Mouse (Mus musculus): ENCODE results near the gene Vps37b.
"Not testable (repeated sequence)": the region's sequence is repeated elsewhere in the genome, so short reads cannot be mapped to it uniquely, and the experiment has no call there.

Vps37b gene

GRCm38 (mm10) chr5:124032001-124032508, at the start of gene Vps37b:
Gene Vps37b, minus strand, starts transcription at chr5:124032270.
- DNase-seq (ENCODE audit: low read depth, low spot score): peak; percentile 86

DNA sequence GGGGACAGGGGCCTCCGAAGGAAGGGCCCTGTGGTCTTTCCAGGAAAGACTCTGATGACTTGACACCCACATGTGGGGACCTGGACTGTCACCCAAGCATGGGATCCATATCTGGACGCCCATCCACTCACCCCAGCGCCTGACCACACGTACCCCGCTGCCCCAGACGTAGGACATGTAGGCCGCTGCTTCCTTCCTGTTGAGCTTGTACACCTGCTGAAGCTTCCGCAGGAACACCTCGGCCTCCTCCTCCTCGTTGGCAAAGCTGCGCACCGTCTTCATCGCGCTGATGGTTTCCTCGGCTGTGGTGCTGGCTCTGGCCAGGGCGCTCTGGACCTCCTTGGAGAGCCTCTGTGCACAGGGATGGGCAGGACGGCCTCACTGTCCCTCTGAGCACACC, 47.8 kb upstream of the Vps37b start:
- DNase-seq (ENCODE audit: low read depth, low spot score): no peak

DNA sequence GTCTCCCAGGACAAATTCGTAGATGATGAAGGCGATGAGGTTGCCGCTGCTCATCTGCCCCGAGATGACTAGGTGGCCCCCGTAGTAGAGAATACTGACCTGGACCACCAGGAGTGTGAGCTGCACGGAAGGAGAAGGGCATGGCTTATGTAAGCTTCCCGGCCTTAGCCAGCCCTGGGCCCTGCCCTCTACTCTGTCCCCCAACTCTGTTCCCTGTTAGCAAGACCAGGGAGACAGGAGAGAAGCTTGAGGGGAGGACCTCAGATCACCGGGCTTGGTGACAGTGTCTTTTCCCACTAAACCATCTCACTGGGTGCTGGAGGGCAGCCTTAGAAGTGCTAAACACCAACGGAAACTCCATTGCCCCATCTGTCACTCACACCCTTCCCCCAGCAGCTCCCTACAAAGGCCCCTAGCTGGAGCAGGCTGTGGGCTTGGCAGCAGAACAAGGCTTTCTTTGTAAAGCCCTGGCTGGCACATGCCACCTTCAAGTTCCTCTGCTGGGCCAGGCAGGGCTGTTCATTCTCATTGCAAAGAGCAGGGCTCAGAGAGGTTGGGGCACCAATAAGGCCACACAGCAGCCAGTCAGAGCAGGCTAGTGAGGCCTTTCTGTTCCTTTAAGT, 46.8 kb upstream of the Vps37b start:
- peak; percentile 46 for DNase-seq (ENCODE audit: low read depth, low spot score)

DNA sequence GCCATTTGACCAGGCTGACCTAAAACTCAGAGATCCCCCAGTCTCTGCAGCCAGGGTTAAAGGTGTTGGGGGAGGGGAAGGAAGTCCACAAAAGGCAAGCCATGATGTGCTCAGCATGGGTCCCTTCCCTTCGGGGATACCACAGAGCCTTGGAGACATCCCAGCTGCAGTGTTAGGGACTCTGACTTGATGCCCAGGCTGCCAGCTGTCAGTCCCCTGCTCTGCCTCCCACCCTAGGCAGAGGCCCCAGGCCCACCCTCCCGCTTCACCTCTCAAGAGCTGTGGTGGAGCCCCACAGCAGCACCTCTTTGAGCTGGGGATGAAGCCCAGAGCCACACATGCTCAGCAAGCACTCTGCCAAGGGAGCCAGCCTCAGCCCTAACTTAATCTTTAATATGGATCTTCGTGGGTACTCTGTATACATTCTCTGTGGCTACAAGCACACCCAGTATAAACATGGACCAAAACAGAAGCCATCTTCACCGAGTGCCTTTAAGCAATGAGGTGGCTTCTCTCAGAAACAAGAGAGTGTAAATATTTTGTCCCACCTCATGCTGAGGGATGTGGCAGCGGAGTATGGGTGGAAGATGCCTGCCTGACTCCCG, 45.9 kb upstream of the Vps37b start:
- DNase-seq (ENCODE audit: low read depth, low spot score): no peak

- no peak for DNase-seq (ENCODE audit: low read depth, low spot score)
Observed at GRCm38 (mm10) chr5:124077241-124077640, 45.2 kb upstream of the Vps37b start.

DNA sequence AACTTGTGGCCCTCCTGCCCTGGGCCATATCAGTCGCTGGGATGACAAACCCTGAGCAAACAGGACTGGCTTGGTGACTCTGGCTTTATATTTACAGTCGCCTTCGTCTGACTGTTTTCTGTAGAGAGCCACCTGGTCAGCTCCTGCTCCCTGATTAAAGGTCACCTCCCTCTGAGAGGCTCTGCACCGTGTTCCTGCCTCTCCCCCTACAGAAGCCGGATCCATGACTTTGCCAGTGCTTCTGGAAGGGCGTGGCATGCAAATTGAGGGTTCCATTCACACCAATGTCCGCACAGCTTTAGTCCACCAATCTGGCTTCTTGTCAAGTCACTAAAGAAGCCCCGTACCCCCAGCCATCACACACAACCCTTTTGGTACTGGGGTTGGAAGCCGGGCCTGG, 44.5 kb upstream of the Vps37b start:
- DNase-seq (ENCODE audit: low read depth, low spot score): no peak

GRCm38 (mm10) chr5:124075716-124076115, 43.6 kb upstream of the Vps37b start:
- no peak for DNase-seq (ENCODE audit: low read depth, low spot score)

GRCm38 (mm10) chr5:124074845-124075307, 42.8 kb upstream of the Vps37b start:
- DNase-seq (ENCODE audit: low read depth, low spot score): no peak

- DNase-seq (ENCODE audit: low read depth, low spot score): no peak
Observed at GRCm38 (mm10) chr5:124073682-124074081, 41.6 kb upstream of the Vps37b start.

- no peak for DNase-seq (ENCODE audit: low read depth, low spot score)
Observed at GRCm38 (mm10) chr5:124069657-124070056, 37.6 kb upstream of the Vps37b start.

DNA sequence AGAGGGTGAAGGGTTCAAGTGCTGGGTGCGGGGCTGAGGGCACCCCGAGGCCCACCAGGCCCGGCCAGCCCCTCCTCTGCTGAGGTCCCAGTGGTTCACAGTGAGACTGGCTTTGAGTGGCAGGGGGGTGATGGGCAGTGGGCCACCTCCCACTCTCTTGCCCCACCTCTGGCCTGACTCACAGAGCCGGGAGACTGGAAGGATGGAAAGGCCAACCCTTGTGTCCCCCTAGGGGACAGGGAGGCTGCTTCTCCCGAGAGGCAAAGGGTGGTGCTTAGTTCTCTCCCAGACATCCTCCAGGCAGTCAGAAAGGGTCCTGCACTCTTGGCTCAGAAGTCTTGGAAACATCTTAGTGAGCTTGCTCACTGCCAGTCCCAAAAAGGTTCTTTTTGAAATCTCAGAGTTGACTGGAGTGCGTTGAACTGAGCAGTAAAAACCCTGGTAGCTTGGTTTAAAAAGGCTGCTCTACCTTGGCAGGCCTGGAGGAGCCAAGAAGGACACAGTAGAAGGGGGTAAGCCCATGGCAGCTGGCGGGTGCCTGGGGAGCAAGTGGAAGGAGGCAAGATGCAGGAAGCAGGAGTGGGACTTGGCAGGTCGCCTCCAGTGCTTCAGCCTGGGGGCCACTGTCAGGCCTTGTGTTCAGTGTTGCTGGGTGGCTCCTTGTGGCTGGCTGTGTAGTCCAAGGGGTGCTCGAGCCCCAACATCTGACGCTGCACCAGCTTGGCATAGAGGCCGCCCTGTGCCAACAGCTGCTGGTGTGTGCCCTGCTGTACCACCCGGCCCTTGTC, 30.2 kb upstream of the Vps37b start:
- no peak for DNase-seq (ENCODE audit: low read depth, low spot score)

GRCm38 (mm10) chr5:124059677-124060076, 27.6 kb upstream of the Vps37b start:
- no peak for DNase-seq (ENCODE audit: low read depth, low spot score)

- no peak for DNase-seq (ENCODE audit: low read depth, low spot score)
Observed at GRCm38 (mm10) chr5:124058749-124059148, 26.7 kb upstream of the Vps37b start.

DNA sequence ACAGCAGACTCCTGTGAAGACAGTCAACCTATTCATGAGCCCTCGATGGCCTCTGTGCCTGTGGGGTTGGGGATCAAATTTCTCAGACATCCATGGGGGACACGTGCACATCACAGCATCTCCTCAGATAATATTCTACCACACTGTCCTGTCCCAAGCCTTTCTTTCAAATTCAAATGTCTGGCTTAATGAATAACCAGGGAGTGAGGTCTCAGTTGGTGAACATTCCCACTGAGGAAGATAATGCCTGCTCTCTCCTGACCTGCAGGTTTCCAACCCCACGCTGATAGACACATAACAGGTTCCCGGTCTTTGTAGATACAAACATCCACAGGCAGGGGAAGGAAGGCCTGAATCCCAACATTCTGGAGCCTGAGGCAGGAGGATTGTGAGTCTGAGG, 24.9 kb upstream of the Vps37b start:
- no peak for DNase-seq (ENCODE audit: low read depth, low spot score)

DNA sequence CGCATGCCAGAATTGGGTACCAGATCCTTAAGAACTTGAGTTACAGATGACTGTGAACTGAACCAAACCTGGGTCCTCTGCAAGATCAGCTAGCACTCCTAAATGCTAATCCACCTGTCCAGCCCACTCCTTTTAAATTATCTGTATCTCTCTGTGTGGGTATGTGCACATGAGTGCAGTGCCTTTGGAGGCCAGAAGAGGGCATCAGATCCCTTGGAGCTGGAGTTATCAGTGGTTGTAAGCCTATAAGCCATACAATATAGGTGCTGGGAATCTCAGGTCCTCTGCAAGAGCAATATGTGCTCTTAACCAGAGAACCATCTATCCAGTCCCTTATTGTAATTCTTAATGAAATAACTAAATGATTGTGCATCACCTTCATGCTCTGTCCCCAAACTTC, 24.1 kb upstream of the Vps37b start:
- DNase-seq (ENCODE audit: low read depth, low spot score): no peak

GRCm38 (mm10) chr5:124052641-124053040, 20.6 kb upstream of the Vps37b start:
- not testable (repeated sequence) for DNase-seq (ENCODE audit: low read depth, low spot score)

GRCm38 (mm10) chr5:124051899-124052491, 19.9 kb upstream of the Vps37b start:
- no peak for DNase-seq (ENCODE audit: low read depth, low spot score)

DNA sequence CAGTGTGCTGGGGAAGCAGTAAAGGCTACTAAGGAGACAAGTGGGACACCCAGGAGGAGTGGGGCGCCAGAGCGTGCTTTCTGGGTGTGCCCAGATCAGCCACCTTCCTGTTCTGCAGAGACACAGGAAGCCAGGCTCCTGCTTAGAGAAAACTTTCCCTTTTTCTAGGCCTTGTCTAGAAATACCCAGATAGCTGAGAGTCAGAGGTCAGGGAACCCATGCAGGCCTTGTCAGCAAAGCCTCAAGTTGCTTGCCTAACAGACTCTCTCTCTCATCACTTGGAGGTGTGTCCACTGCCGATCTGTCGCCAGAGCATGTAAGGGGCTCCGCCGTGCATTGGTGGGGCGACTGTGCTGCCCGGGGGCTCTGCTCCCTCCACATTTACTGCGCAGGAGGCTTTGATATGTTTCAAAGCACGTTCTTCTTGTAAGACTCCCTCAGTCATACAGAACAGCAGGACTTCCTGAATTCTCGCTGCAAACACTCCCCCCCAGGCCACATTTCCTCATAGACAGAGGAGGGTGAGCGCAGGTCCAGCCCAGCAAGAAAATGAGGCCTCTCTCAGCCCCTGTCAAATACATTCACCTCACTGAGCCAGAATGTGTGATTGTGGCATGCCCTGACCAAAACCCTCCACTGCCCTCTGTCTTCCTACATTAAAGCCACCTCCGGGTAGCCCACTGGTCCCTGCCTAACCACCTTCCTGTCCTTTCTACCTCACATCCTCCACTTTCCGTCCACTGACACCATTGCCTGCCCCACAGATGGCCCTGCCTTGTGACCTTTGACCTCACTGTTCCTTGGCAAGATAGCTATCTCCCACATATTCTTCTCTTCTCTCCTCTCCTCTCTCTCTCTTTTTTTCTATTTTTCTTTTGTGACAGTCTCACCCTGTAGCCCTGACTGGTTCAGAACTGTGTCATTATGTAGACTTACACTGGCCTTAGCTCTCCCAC, 18.3 kb upstream of the Vps37b start:
- no peak for DNase-seq (ENCODE audit: low read depth, low spot score)

DNA sequence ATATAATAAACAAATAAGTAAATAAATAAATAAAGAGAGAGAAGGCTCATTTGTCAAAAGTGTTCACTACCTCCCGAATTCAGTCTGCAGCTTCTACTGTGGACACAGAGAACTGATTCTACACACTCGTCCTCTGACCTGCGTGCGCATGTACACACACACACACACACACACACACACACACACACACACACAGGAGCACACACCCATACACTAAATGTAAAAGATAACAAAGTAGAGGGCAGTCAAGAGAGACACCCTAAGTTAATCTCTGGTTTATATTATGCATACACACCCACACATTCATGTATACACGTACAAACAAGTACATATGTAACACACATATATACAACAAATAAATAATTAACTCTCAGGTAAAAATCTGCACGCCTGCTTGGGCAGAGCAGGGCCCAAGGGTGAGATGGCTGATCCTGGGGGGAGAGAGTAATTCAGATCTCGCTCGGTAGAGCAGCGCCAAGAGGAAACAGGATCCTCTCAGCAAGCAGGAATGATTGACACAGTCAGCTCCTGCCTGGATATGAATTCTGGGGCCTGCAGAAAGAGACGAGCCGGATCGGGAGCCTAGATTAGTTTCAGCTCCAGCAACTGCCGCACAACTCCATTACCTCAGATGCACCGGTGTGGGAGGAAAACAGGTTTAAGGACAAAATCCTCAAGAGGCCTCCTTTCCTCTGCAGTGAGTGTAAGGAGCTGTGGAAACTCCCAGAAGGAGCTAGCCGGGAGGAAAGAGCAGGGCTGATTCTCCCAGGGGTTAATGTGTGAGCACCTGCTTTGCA, 17.4 kb upstream of the Vps37b start:
- DNase-seq (ENCODE audit: low read depth, low spot score): no peak

DNA sequence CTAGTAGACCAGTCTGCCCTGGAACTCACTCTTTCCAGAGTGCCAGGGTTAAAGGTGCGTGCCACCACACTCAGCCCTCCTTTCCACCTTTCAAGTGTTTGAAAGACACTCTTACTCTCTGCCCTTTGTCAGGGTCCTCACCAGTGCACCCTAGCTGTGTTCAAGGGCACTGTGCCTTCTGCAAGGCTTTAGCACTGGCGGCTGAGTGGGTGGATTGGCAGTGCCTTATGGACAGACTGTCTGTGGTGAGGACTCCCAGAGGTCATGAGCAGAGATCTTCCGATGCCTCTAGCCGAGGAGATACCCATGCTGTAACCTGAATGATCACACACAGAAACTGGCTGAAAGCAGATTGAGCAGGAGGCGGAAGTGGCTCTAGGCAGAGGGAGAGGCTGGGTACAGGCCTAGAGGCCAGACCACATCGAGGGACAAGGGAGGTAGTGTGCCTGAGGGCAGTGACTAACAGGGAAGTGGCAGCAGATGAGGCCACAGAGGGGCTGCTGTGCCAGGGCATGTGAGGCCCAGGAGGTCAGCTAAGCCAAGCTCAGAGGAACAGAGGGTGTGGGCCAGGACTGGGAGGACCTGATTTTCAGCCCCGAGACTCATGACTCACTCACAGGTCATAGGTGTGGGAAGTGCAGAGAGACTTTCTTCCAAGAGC, 14.8 kb upstream of the Vps37b start:
- DNase-seq (ENCODE audit: low read depth, low spot score): no peak

Measured in retina, postnatal 7 days (tissue).